Mouse (Mus musculus): ENCODE results near the gene Mlkl. TPM values are rescaled to one million over a fixed set of nuclear protein-coding genes. Genes with fewer than 3 reads are reported as not detected.
"Not testable (repeated sequence)": the region's sequence is repeated elsewhere in the genome, so short reads cannot be mapped to it uniquely, and the experiment has no call there.

The Mlkl gene
- polyA plus RNA-seq, 1 experiment from 2014 or later = 10.0 TPM

DNA sequence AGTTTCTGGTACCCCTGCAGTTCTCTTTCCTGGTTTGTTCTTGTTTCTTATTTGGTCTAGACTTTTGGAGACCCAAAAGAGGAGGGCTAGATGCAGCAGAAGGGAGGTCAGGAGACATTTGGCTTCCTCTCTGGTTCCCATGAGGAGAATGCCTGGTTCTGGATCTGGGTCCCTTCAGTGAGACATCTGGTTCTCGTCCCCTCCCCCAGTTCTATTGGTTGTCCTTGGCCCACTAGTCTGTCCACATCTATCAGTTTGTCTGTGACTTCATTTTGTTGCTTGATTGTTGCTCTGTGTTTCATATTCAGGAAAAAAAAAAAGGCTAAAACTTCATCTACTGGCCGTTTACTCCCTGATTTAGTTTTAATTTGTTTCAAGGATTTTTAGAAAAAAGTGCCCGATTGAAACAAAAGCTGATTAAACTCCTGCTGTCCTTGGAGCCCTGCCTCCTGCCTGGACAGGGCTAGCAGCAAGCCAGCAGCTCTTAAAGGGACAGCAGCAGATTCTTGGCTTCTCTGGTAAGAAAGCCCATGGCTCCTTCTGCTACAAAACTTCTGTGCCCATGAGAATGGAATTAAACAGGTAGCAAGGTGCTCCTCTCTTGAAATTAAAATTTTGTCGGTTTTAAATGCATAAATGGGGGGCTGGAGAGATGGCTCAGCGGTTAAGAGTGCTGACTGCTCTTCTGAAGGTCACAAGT lies 32.8 kb downstream of the Mlkl start:
- TF ChIP-seq CTCF (IDR thresholded peaks at IDR 0.05; ENCODE audit: low read depth) = no peak
- Histone ChIP-seq H3K4me2 (replicated peaks; ENCODE audit: low read depth) (no peak overlapping the region), H3K9me3 (ENCODE audit: control insufficient read depth) (no peaks in the 10 kb centered on the region), H3K4me1 (replicated peaks; ENCODE audit: control insufficient read depth, insufficient read depth, low read length) (no peaks in the 10 kb centered on the region), H3K36me3 (ENCODE audit: control insufficient read depth, insufficient read depth) (no peaks in the 10 kb centered on the region), H3K4me3 (ENCODE audit: low read depth, low read length) (no peak overlapping the region), H3K27ac (ENCODE audit: low read depth, low read length) (no peak overlapping the region), H3K27me3 (replicated peaks; ENCODE audit: control insufficient read depth, insufficient read depth, low read length) (no peaks in the 10 kb centered on the region), H3K9ac (ENCODE audit: low read depth, low read length) (no peak overlapping the region)
- 37% methylated on average over 5 of the region's 5 CpGs for WGBS
- ATAC-seq = no peak

DNA sequence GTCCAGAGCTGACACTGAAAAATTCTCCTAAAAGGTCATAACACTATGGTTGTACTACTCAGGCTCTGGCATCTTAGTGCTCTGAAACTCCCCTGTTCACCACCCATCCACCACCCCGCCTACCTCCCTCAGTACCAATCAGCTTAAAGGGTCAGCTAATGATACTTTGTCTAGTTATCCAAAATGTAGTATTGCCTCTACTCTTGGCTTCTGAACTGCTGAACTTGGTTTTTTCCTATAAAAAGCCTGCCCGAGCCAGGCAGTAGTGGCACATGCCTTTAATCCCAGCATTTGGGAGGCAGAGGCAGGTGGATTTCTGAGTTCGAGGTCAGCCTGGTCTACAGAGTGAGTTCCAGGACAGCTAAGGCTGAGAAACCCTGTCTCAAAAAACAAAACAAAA lies 33.6 kb downstream of the Mlkl start:
- Histone ChIP-seq H3K4me2 (replicated peaks; ENCODE audit: low read depth) (no peak overlapping the region), H3K4me1 (replicated peaks; ENCODE audit: control insufficient read depth, insufficient read depth, low read length) (no peaks in the 10 kb centered on the region), H3K4me3 (ENCODE audit: low read depth, low read length) (no peak overlapping the region), H3K9me3 (ENCODE audit: control insufficient read depth) (no peaks in the 10 kb centered on the region), H3K9ac (ENCODE audit: low read depth, low read length) (no peak overlapping the region), H3K27me3 (replicated peaks; ENCODE audit: control insufficient read depth, insufficient read depth, low read length) (no peaks in the 10 kb centered on the region), H3K27ac (ENCODE audit: low read depth, low read length) (no peak overlapping the region), H3K36me3 (ENCODE audit: control insufficient read depth, insufficient read depth) (no peaks in the 10 kb centered on the region)
- TF ChIP-seq CTCF (IDR thresholded peaks at IDR 0.05; ENCODE audit: low read depth) = no peak
- ATAC-seq = no peak
- 93% methylated on average over 3 of the region's 3 CpGs for WGBS

GRCm38 (mm10) chr8:111303076-111303803 lies 34.7 kb downstream of the Mlkl start:
- H3K27ac ChIP-seq (ENCODE audit: low read depth, low read length); H3K4me1 ChIP-seq (replicated peaks; ENCODE audit: control insufficient read depth, insufficient read depth, low read length); H3K9me3 ChIP-seq (ENCODE audit: control insufficient read depth); ATAC-seq; H3K36me3 ChIP-seq (ENCODE audit: control insufficient read depth, insufficient read depth); H3K4me3 ChIP-seq (ENCODE audit: low read depth, low read length); H3K4me2 ChIP-seq (replicated peaks; ENCODE audit: low read depth); H3K27me3 ChIP-seq (replicated peaks; ENCODE audit: control insufficient read depth, insufficient read depth, low read length); H3K9ac ChIP-seq (ENCODE audit: low read depth, low read length): not testable (repeated sequence)
- WGBS = 75% methylated on average over 5 of the region's 5 CpGs

GRCm38 (mm10) chr8:111300597-111301546 lies 37.1 kb downstream of the Mlkl start:
- Histone ChIP-seq H3K9me3 (ENCODE audit: control insufficient read depth) (no peaks in the 10 kb centered on the region), H3K9ac (ENCODE audit: low read depth, low read length) (no peak overlapping the region), H3K4me3 (ENCODE audit: low read depth, low read length) (peak overlapping the region; percentile 95; the same call in 1 of the 2 replicates), H3K36me3 (ENCODE audit: control insufficient read depth, insufficient read depth) (no peaks in the 10 kb centered on the region), H3K4me2 (replicated peaks; ENCODE audit: low read depth) (peak overlapping the region; percentile 73), H3K27me3 (replicated peaks; ENCODE audit: control insufficient read depth, insufficient read depth, low read length) (no peaks in the 10 kb centered on the region), H3K4me1 (replicated peaks; ENCODE audit: control insufficient read depth, insufficient read depth, low read length) (no peaks in the 10 kb centered on the region), H3K27ac (ENCODE audit: low read depth, low read length) (no peak overlapping the region)
- 63% methylated on average over 11 of the region's 11 CpGs for WGBS
- TF ChIP-seq CTCF (IDR thresholded peaks at IDR 0.05; ENCODE audit: low read depth) = peak; percentile 61
- ATAC-seq = no peak

DNA sequence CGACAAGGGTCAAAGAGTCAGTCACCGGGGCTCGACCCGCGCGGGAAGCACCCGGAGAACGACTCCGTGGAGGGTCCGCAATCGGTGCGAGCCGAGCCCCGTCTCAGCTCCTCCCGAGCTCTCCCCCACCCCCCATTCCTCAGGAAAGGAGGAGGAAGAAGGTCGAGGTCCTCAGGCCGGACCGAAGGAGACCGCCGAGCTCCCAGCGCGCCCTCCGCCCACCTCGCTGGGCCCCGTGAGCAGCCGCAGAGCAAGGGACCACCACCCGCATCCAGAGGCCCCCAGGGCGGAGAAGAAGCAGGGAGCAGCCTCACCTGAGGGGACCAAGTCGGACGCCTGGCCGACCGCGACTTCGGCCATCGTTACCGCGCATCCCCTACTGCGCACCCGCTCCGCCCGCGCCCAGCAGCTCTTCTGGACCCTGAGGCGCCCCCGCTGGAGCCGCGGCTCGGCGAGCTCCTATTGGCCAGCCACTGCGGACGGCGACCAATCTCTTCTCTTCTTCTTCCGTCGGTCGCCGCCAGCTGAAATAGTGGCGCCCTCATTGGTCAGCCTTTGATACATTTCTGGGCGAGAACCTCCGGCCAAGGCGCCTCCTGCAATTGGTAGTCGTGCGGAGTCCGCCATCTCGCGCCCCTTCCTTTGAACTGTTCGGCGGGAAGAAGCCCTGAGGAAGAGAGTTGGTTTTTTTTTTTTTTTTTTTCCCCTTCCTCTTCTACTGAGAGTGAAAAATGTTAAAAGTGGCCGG lies 38.0 kb downstream of the Mlkl start, which contains the start of gene Rfwd3:
TSS of gene Rfwd3 (minus strand) at position 402 of the 748 bp plus-strand sequence.
- no peaks in the 10 kb centered on the region for H3K27me3 ChIP-seq (replicated peaks; ENCODE audit: control insufficient read depth, insufficient read depth, low read length)
- peak within 1 kb of the TSS; percentile 73 for H3K4me2 ChIP-seq (replicated peaks; ENCODE audit: low read depth)
- ATAC-seq = peak; percentile 99
- peak within 1 kb of the TSS; percentile 95 for H3K4me3 ChIP-seq (ENCODE audit: low read depth, low read length)
- H3K36me3 ChIP-seq (ENCODE audit: control insufficient read depth, insufficient read depth) = peaks cover under 1% of the 10 kb centered on the region; the same call in 1 of the 2 replicates
- H3K27ac ChIP-seq (ENCODE audit: low read depth, low read length) = peak within 1 kb of the TSS; percentile 79
- peak within 1 kb of the TSS; percentile 94 for H3K9ac ChIP-seq (ENCODE audit: low read depth, low read length)
- TF ChIP-seq CTCF (IDR thresholded peaks at IDR 0.05; ENCODE audit: low read depth) = peak; percentile 49
- no peaks in the 10 kb centered on the region for H3K9me3 ChIP-seq (ENCODE audit: control insufficient read depth)
- WGBS = under 1% methylated on average over 63 of the region's 67 CpGs
- no peaks in the 10 kb centered on the region for H3K4me1 ChIP-seq (replicated peaks; ENCODE audit: control insufficient read depth, insufficient read depth, low read length)

Measured in intestine, postnatal 0 days (tissue).